Comparison of ENCODE assay signal across 29 mouse cellular contexts in genomic region chr11:67124943-67125342, GRCm38 (mm10). TPM values are rescaled to one million over a fixed set of nuclear protein-coding genes. Genes with fewer than 3 reads are reported as not detected.
DNase-seq lines count a peak whose midpoint lies in the region; ATAC-seq lines count a peak whose summit lies in the region.
"Had no signal": no experiment of that assay in that cellular context is flagged by ENCODE, and none has a peak within 500 bp of the region (broad histone marks: within the 10 kb centered on the region; RNA-seq: fewer than 3 reads in every experiment).

No protein-coding gene starts in this region.

- no peaks in the 10 kb centered on the region for H3K27me3 ChIP-seq in kidney, embryonic 14.5 days (ENCODE audit: control insufficient read depth, insufficient read depth, low read length)
- H3K27me3 ChIP-seq in midbrain, embryonic 11.5 days (ENCODE audit: control insufficient read depth, insufficient read depth, low read length): no peaks in the 10 kb centered on the region
- no peaks in the 10 kb centered on the region for H3K27me3 ChIP-seq in midbrain, embryonic 10.5 days (ENCODE audit: low read depth, poor library complexity, severe bottlenecking)
- H3K27me3 ChIP-seq in embryonic facial prominence, embryonic 14.5 days (replicated peaks; ENCODE audit: control insufficient read depth, insufficient read depth, low read length): no peaks in the 10 kb centered on the region
- H3K27me3 ChIP-seq in neural tube, embryonic 13.5 days: no peaks in the 10 kb centered on the region
- no peaks in the 10 kb centered on the region for H3K27me3 ChIP-seq in forebrain, embryonic 12.5 days
- H3K27me3 ChIP-seq: forebrain, embryonic 15.5 days; heart, embryonic 15.5 days; hindbrain, embryonic 13.5 days; liver, embryonic 12.5 days; midbrain, embryonic 12.5 days; stomach, embryonic 15.5 days had no signal

- ATAC-seq in kidney, embryonic 14.5 days (ENCODE audit: low FRiP score, low TSS enrichment): no peak
- no peak for ATAC-seq in midbrain, embryonic 11.5 days (ENCODE audit: low FRiP score)
- ATAC-seq in embryonic facial prominence, embryonic 14.5 days (ENCODE audit: low read depth): no peak
- ATAC-seq in neural tube, embryonic 13.5 days (ENCODE audit: low read depth): peak; percentile 75; the same call in 1 of the 2 replicates
- no peak for ATAC-seq in forebrain, embryonic 12.5 days (ENCODE audit: low FRiP score)
- ATAC-seq: forebrain, embryonic 15.5 days; liver, embryonic 12.5 days; Patski had no signal

- H3K9ac ChIP-seq in kidney, embryonic 14.5 days (ENCODE audit: low read depth, low read length): no peak overlapping the region
- H3K9ac ChIP-seq in midbrain, embryonic 11.5 days (ENCODE audit: low read length): no peak overlapping the region
- H3K9ac ChIP-seq in embryonic facial prominence, embryonic 14.5 days (ENCODE audit: low read depth, low read length): no peak overlapping the region
- no peak overlapping the region for H3K9ac ChIP-seq in neural tube, embryonic 13.5 days
- no peak overlapping the region for H3K9ac ChIP-seq in forebrain, embryonic 12.5 days
- H3K9ac ChIP-seq: forebrain, embryonic 15.5 days; heart, embryonic 15.5 days; hindbrain, embryonic 13.5 days; liver, embryonic 12.5 days; midbrain, embryonic 12.5 days; stomach, embryonic 15.5 days had no signal

- peak overlapping the region; percentile 31; the same call in 1 of the 2 replicates for H3K4me2 ChIP-seq in kidney, embryonic 14.5 days (replicated peaks; ENCODE audit: low read depth, low read length)
- H3K4me2 ChIP-seq in midbrain, embryonic 11.5 days: no peak overlapping the region
- 0 out of 2 replicates have a peak overlapping the region, but pooled peaks have one; percentile 30 for H3K4me2 ChIP-seq in embryonic facial prominence, embryonic 14.5 days (ENCODE audit: low read depth, low read length)
- peak overlapping the region; percentile 33; the same call in 1 of the 2 replicates for H3K4me2 ChIP-seq in neural tube, embryonic 13.5 days
- H3K4me2 ChIP-seq in forebrain, embryonic 12.5 days: no peak overlapping the region
- H3K4me2 ChIP-seq: forebrain, embryonic 15.5 days; heart, embryonic 15.5 days; hindbrain, embryonic 13.5 days; liver, embryonic 12.5 days; midbrain, embryonic 12.5 days; stomach, embryonic 15.5 days had no signal

- no peak overlapping the region for H3K27ac ChIP-seq in kidney, embryonic 14.5 days (ENCODE audit: low read depth, low read length)
- no peak overlapping the region for H3K27ac ChIP-seq in midbrain, embryonic 11.5 days (ENCODE audit: low read depth, low read length)
- no peak overlapping the region for H3K27ac ChIP-seq in midbrain, embryonic 10.5 days (replicated peaks)
- no peak overlapping the region for H3K27ac ChIP-seq in embryonic facial prominence, embryonic 14.5 days (replicated peaks; ENCODE audit: low read depth, low read length)
- H3K27ac ChIP-seq in neural tube, embryonic 13.5 days (replicated peaks): no peak overlapping the region
- no peak overlapping the region for H3K27ac ChIP-seq in forebrain, embryonic 12.5 days
- H3K27ac ChIP-seq: forebrain, embryonic 15.5 days; heart, embryonic 15.5 days; hindbrain, embryonic 13.5 days; liver, embryonic 12.5 days; midbrain, embryonic 12.5 days; stomach, embryonic 15.5 days had no signal

- 54% methylated on average over 7 of the region's 7 CpGs for WGBS in kidney, embryonic 14.5 days
- WGBS in midbrain, embryonic 11.5 days: 89% methylated on average over 7 of the region's 7 CpGs
- WGBS in midbrain, embryonic 10.5 days: 90% methylated on average over 7 of the region's 7 CpGs
- 53% methylated on average over 7 of the region's 7 CpGs for WGBS in embryonic facial prominence, embryonic 14.5 days
- 24% methylated on average over 7 of the region's 7 CpGs for WGBS in neural tube, embryonic 13.5 days
- 89% methylated on average over 7 of the region's 7 CpGs for WGBS in forebrain, embryonic 12.5 days

- H3K4me3 ChIP-seq in kidney, embryonic 14.5 days (ENCODE audit: low read length): no peak overlapping the region
- H3K4me3 ChIP-seq in midbrain, embryonic 11.5 days (ENCODE audit: low read depth, low read length): no peak overlapping the region
- H3K4me3 ChIP-seq in midbrain, embryonic 10.5 days: no peak overlapping the region
- no peak overlapping the region for H3K4me3 ChIP-seq in embryonic facial prominence, embryonic 14.5 days (ENCODE audit: low read depth, low read length)
- H3K4me3 ChIP-seq in neural tube, embryonic 13.5 days: no peak overlapping the region
- no peak overlapping the region for H3K4me3 ChIP-seq in forebrain, embryonic 12.5 days (replicated peaks)
- H3K4me3 ChIP-seq: forebrain, embryonic 15.5 days; heart, embryonic 15.5 days; hindbrain, embryonic 13.5 days; liver, embryonic 12.5 days; midbrain, embryonic 12.5 days; stomach, embryonic 15.5 days had no signal

- H3K9me3 ChIP-seq in kidney, embryonic 14.5 days (ENCODE audit: control insufficient read depth, low read length): no peaks in the 10 kb centered on the region
- H3K9me3 ChIP-seq in midbrain, embryonic 11.5 days (ENCODE audit: control insufficient read depth, low read length): no peaks in the 10 kb centered on the region
- H3K9me3 ChIP-seq in midbrain, embryonic 10.5 days (replicated peaks): no peaks in the 10 kb centered on the region
- H3K9me3 ChIP-seq in embryonic facial prominence, embryonic 14.5 days (ENCODE audit: control insufficient read depth, low read length): no peaks in the 10 kb centered on the region
- H3K9me3 ChIP-seq in neural tube, embryonic 13.5 days: no peaks in the 10 kb centered on the region
- no peaks in the 10 kb centered on the region for H3K9me3 ChIP-seq in forebrain, embryonic 12.5 days
- H3K9me3 ChIP-seq: forebrain, embryonic 15.5 days; heart, embryonic 15.5 days; hindbrain, embryonic 13.5 days; liver, embryonic 12.5 days; midbrain, embryonic 12.5 days; stomach, embryonic 15.5 days had no signal

- peaks cover 3% of the 10 kb centered on the region; the same call in 1 of the 2 replicates for H3K4me1 ChIP-seq in kidney, embryonic 14.5 days (ENCODE audit: control insufficient read depth, insufficient read depth, low read length)
- H3K4me1 ChIP-seq in midbrain, embryonic 11.5 days (ENCODE audit: control insufficient read depth, insufficient read depth, low read length): no peaks in the 10 kb centered on the region
- H3K4me1 ChIP-seq in midbrain, embryonic 10.5 days: peaks cover 9% of the 10 kb centered on the region
- no peaks in the 10 kb centered on the region; the same call in 1 of the 2 replicates for H3K4me1 ChIP-seq in embryonic facial prominence, embryonic 14.5 days (ENCODE audit: control insufficient read depth, insufficient read depth, low read length)
- peaks cover 20% of the 10 kb centered on the region for H3K4me1 ChIP-seq in neural tube, embryonic 13.5 days (replicated peaks)
- H3K4me1 ChIP-seq in forebrain, embryonic 12.5 days: no peaks in the 10 kb centered on the region
- H3K4me1 ChIP-seq: forebrain, embryonic 15.5 days; heart, embryonic 15.5 days; liver, embryonic 12.5 days; midbrain, embryonic 12.5 days; stomach, embryonic 15.5 days had no signal

- no peak for DNase-seq in kidney, adult 11 months
- DNase-seq in midbrain, embryonic 11.5 days (ENCODE audit: low spot score, missing footprints): peak; percentile 35
- DNase-seq in midbrain, embryonic 10.5 days (ENCODE audit: low spot score): no peak
- no peak for DNase-seq in embryonic facial prominence, embryonic 14.5 days (ENCODE audit: low spot score)
- no peak for DNase-seq in layer of hippocampus, adult 18-20 months (ENCODE audit: low spot score in 2 of 2)
- DNase-seq: adrenal gland, adult 2 months; cerebellum, adult 11 months; cerebellum, adult 9-11 months; heart, postnatal 36 days; kidney, adult 18-20 months; lung, adult 18-20 months; lung, postnatal 10 days; right cerebral cortex, postnatal 4 days; thymus, adult 18-20 months; thymus, postnatal 36 days had no signal

- H3K36me3 ChIP-seq in kidney, embryonic 14.5 days (ENCODE audit: control insufficient read depth, insufficient read depth, low read length): no peaks in the 10 kb centered on the region
- H3K36me3 ChIP-seq in midbrain, embryonic 11.5 days (ENCODE audit: control insufficient read depth, insufficient read depth, low read length): no peaks in the 10 kb centered on the region
- no peaks in the 10 kb centered on the region for H3K36me3 ChIP-seq in midbrain, embryonic 10.5 days
- H3K36me3 ChIP-seq in embryonic facial prominence, embryonic 14.5 days (ENCODE audit: control insufficient read depth, insufficient read depth, low read length): no peaks in the 10 kb centered on the region
- no peaks in the 10 kb centered on the region for H3K36me3 ChIP-seq in neural tube, embryonic 13.5 days
- no peaks in the 10 kb centered on the region for H3K36me3 ChIP-seq in forebrain, embryonic 12.5 days (replicated peaks)
- H3K36me3 ChIP-seq: forebrain, embryonic 15.5 days; G1E; heart, embryonic 15.5 days; hindbrain, embryonic 13.5 days; liver, embryonic 12.5 days; midbrain, embryonic 12.5 days; stomach, embryonic 15.5 days had no signal

RNA-seq across cellular contexts. Expression of gene Myh2, which starts 45.9 kb away (rescaled TPM):
- polyA plus RNA-seq in kidney, embryonic 14.5 days (2014; fragmentation: Nextera tagmentation; extraction: Ambion mirVana): not detected in 2 replicates
- not detected in 2 replicates for polyA plus RNA-seq in midbrain, embryonic 11.5 days (2014; fragmentation: Nextera tagmentation; extraction: Ambion mirVana)
- 0.04 TPM in 1 of 2 replicates, not detected in the other for polyA plus RNA-seq in midbrain, embryonic 10.5 days (2016; fragmentation: Nextera tagmentation; extraction: Ambion mirVana)
- 0.71 and 1.4 TPM in 2 replicates for polyA plus RNA-seq in embryonic facial prominence, embryonic 14.5 days (2014; fragmentation: Nextera tagmentation; extraction: Ambion mirVana)
- polyA plus RNA-seq in neural tube, embryonic 13.5 days (2015; fragmentation: Nextera tagmentation; extraction: Ambion mirVana): 0.08 TPM in 1 of 2 replicates, not detected in the other
- total RNA-seq in layer of hippocampus, adult 18-20 months (2021): under 1 TPM; 0.15 to 0.25 TPM
- 0.05 and 0.08 TPM in 2 replicates for polyA plus RNA-seq in forebrain, embryonic 12.5 days (2016; fragmentation: Nextera tagmentation; extraction: Ambion mirVana)
- total RNA-seq: adrenal gland, adult 2 months; heart, postnatal 36 days had no signal
- polyA plus RNA-seq: adrenal gland, adult 2 months; embryonic facial prominence, embryonic 11.5 days; forebrain, embryonic 15.5 days; G1E; large intestine, adult 2 months; limb, embryonic 11.5 days; liver, embryonic 12.5 days; Patski; stomach, embryonic 15.5 days had no signal

RNA-seq across cellular contexts. Expression of gene Myh3, which starts 46.8 kb away (rescaled TPM):
- polyA plus RNA-seq in kidney, embryonic 14.5 days (2014; fragmentation: Nextera tagmentation; extraction: Ambion mirVana): 0.10 and 0.45 TPM in 2 replicates
- polyA plus RNA-seq in midbrain, embryonic 11.5 days (2014; fragmentation: Nextera tagmentation; extraction: Ambion mirVana): 0.51 and 0.54 TPM in 2 replicates
- polyA plus RNA-seq in midbrain, embryonic 10.5 days (2016; fragmentation: Nextera tagmentation; extraction: Ambion mirVana): 0.11 and 0.37 TPM in 2 replicates
- 368 and 488 TPM in 2 replicates for polyA plus RNA-seq in embryonic facial prominence, embryonic 14.5 days (2014; fragmentation: Nextera tagmentation; extraction: Ambion mirVana)
- polyA plus RNA-seq in neural tube, embryonic 13.5 days (2015; fragmentation: Nextera tagmentation; extraction: Ambion mirVana): 3.7 and 11.5 TPM in 2 replicates
- under 1 TPM; 0.57 to 0.61 TPM for total RNA-seq in layer of hippocampus, adult 18-20 months (2021)
- polyA plus RNA-seq in forebrain, embryonic 12.5 days (2016; fragmentation: Nextera tagmentation; extraction: Ambion mirVana): 0.33 and 0.87 TPM in 2 replicates
- total RNA-seq: G1E; heart, postnatal 36 days had no signal
- polyA plus RNA-seq: adrenal gland, adult 2 months; G1E had no signal

Comparison
In these comparisons a context has a peak if more than half of its experiments do, and no peak if none do; other contexts are left out.
1. H3K4me2 ChIP-seq: peak in kidney, embryonic 14.5 days (single experiment), embryonic facial prominence, embryonic 14.5 days (single experiment) and neural tube, embryonic 13.5 days (single experiment); none in midbrain, embryonic 11.5 days (single experiment) and forebrain, embryonic 12.5 days (single experiment).
2. RNA of gene Myh3, which starts 46.8 kb away (polyA plus RNA-seq): 368 to 488 TPM in embryonic facial prominence, embryonic 14.5 days; 3.7 to 11.5 TPM in neural tube, embryonic 13.5 days, 0.33 to 0.87 TPM in forebrain, embryonic 12.5 days, 0.51 to 0.54 TPM in midbrain, embryonic 11.5 days, 0.10 to 0.45 TPM in kidney, embryonic 14.5 days and 0.11 to 0.37 TPM in midbrain, embryonic 10.5 days; every median in the first group is over 10 times any median in the second.